In the genomic region with DNA sequence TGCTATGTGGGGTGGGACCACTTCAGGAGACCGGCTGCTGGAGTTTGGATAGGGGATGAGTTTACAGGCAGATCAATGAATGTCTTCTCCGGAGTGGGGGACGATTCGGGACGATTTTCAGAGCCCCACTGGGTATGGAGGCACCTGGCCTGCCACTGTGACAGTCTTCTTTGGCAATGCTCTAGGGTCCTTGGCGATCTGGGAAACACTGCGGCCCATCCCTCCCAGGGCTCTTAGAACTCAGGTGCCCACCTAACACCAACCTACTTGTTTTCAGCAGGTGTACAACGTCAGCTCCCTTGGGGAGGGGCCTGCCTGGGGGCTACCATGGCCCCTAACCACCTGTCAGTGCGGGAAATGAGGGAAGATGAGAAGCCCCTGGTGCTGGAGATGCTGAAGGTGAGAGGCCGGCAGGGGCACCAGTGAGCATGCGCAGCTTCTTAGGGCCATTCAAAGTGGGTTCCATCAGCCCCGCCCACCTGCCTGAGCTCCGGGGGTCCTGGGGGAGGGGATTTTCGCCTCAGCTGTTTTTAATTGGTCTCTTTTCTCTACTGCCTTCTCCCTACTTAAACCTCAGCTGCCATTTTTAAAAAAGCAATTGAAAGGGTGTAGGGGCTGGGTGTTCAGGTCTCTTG, we compare ENCODE assay signal across 8 mouse cellular contexts. TPM values are rescaled to one million over a fixed set of nuclear protein-coding genes. Genes with fewer than 3 reads are reported as not detected.
DNase-seq lines count a peak whose midpoint lies in the region; ATAC-seq lines count a peak whose summit lies in the region.

No protein-coding gene starts in this region.

- H3K27me3 ChIP-seq in forebrain, embryonic 16.5 days (replicated peaks; ENCODE audit: control insufficient read depth, insufficient read depth, low read length), result no peaks in the 10 kb centered on the region
- H3K27me3 ChIP-seq in limb, embryonic 13.5 days, result no peaks in the 10 kb centered on the region
- H3K27me3 ChIP-seq in neural tube, embryonic 15.5 days (replicated peaks), result no peaks in the 10 kb centered on the region

- H3K36me3 ChIP-seq in forebrain, embryonic 16.5 days (ENCODE audit: control insufficient read depth, insufficient read depth), result peaks cover 19% of the 10 kb centered on the region
- H3K36me3 ChIP-seq in limb, embryonic 13.5 days, result peaks cover 36% of the 10 kb centered on the region
- peaks cover 31% of the 10 kb centered on the region for H3K36me3 ChIP-seq in neural tube, embryonic 15.5 days

- peaks cover 49% of the 10 kb centered on the region for H3K4me1 ChIP-seq in forebrain, embryonic 16.5 days (replicated peaks; ENCODE audit: control insufficient read depth, insufficient read depth, low read length)
- peaks cover 73% of the 10 kb centered on the region for H3K4me1 ChIP-seq in limb, embryonic 13.5 days
- peaks cover 55% of the 10 kb centered on the region for H3K4me1 ChIP-seq in neural tube, embryonic 15.5 days

- H3K4me3 ChIP-seq in forebrain, embryonic 16.5 days (replicated peaks; ENCODE audit: low read length), result peak overlapping the region; percentile 56
- H3K4me3 ChIP-seq in limb, embryonic 13.5 days, result peak overlapping the region; percentile 42
- peak overlapping the region; percentile 47 for H3K4me3 ChIP-seq in neural tube, embryonic 15.5 days (replicated peaks)

- WGBS in forebrain, embryonic 16.5 days, result 0% methylated on average over 14 of the region's 14 CpGs
- WGBS in limb, embryonic 13.5 days, result 2% methylated on average over 14 of the region's 14 CpGs
- under 1% methylated on average over 14 of the region's 14 CpGs for WGBS in neural tube, embryonic 15.5 days

- H3K9me3 ChIP-seq in forebrain, embryonic 16.5 days (ENCODE audit: control insufficient read depth, low read length), result no peaks in the 10 kb centered on the region
- H3K9me3 ChIP-seq in limb, embryonic 13.5 days, result no peaks in the 10 kb centered on the region
- no peaks in the 10 kb centered on the region for H3K9me3 ChIP-seq in neural tube, embryonic 15.5 days (replicated peaks)

- H3K9ac ChIP-seq in forebrain, embryonic 16.5 days (replicated peaks; ENCODE audit: low read depth, low read length), result peak overlapping the region; percentile 77
- H3K9ac ChIP-seq in limb, embryonic 13.5 days, result peak overlapping the region; percentile 62
- peak overlapping the region; percentile 64 for H3K9ac ChIP-seq in neural tube, embryonic 15.5 days (replicated peaks)

- H3K4me2 ChIP-seq in forebrain, embryonic 16.5 days (ENCODE audit: low read length), result peak overlapping the region; percentile 100
- peak overlapping the region; percentile 87 for H3K4me2 ChIP-seq in limb, embryonic 13.5 days (replicated peaks)
- peak overlapping the region; percentile 95 for H3K4me2 ChIP-seq in neural tube, embryonic 15.5 days

- DNase-seq in adrenal gland, postnatal 25 days, result peak; percentile 44
- no peak for DNase-seq in adrenal gland, adult 2 months
- peak; percentile 81 for DNase-seq in cerebellum, adult 11 months
- DNase-seq in kidney, adult 9 months, result peak; percentile 42
- no peak for DNase-seq in spleen, adult 18-20 months

- ATAC-seq in forebrain, embryonic 16.5 days, result peak; percentile 51
- peak; percentile 10; the same call in 1 of the 2 replicates for ATAC-seq in limb, embryonic 13.5 days (ENCODE audit: low FRiP score, low read depth)
- peak; percentile 77 for ATAC-seq in neural tube, embryonic 15.5 days (ENCODE audit: low FRiP score)

- peak overlapping the region; percentile 98 for H3K27ac ChIP-seq in forebrain, embryonic 16.5 days (ENCODE audit: low read length)
- peak overlapping the region; percentile 94 for H3K27ac ChIP-seq in limb, embryonic 13.5 days
- H3K27ac ChIP-seq in neural tube, embryonic 15.5 days (replicated peaks), result peak overlapping the region; percentile 99

RNA-seq across cellular contexts. Expression of a gene that starts 1.2 kb away (rescaled TPM):
- 7.7 and 9.1 TPM in 2 replicates for total RNA-seq in adrenal gland, postnatal 25 days (2021)
- 1 to 10 TPM; 8.4 to 9.2 TPM for total RNA-seq in adrenal gland, adult 2 months (2021)
- 11.4 and 20.0 TPM in 2 replicates for polyA plus RNA-seq in adrenal gland, adult 2 months (2012; rRNA removed)
- polyA plus RNA-seq in forebrain, embryonic 16.5 days (2015; fragmentation: Nextera tagmentation; extraction: Ambion mirVana), result 32.0 and 38.3 TPM in 2 replicates
- polyA plus RNA-seq in limb, embryonic 13.5 days (2015; fragmentation: Nextera tagmentation; extraction: Ambion mirVana), result 3.1 and 3.3 TPM in 2 replicates
- 30.8 and 36.3 TPM in 2 replicates for polyA plus RNA-seq in neural tube, embryonic 15.5 days (2015; fragmentation: Nextera tagmentation; extraction: Ambion mirVana)

RNA-seq across cellular contexts. Expression of a gene that starts 2.5 kb away (rescaled TPM):
- total RNA-seq in adrenal gland, postnatal 25 days (2021), result 2.0 and 3.2 TPM in 2 replicates
- total RNA-seq in adrenal gland, adult 2 months (2021), result 1 to 10 TPM; 2.2 to 2.3 TPM
- polyA plus RNA-seq in adrenal gland, adult 2 months (2012; rRNA removed), result 2.9 and 3.1 TPM in 2 replicates
- polyA plus RNA-seq in forebrain, embryonic 16.5 days (2015; fragmentation: Nextera tagmentation; extraction: Ambion mirVana), result 0.34 and 0.39 TPM in 2 replicates
- polyA plus RNA-seq in limb, embryonic 13.5 days (2015; fragmentation: Nextera tagmentation; extraction: Ambion mirVana), result 6.4 and 8.1 TPM in 2 replicates
- 1.00 and 1.8 TPM in 2 replicates for polyA plus RNA-seq in neural tube, embryonic 15.5 days (2015; fragmentation: Nextera tagmentation; extraction: Ambion mirVana)

RNA-seq across cellular contexts. Expression of a gene that starts 8.0 kb away (rescaled TPM):
- total RNA-seq in adrenal gland, postnatal 25 days (2021), result 16.4 and 19.0 TPM in 2 replicates
- 10 to 100 TPM; 15.1 to 19.2 TPM for total RNA-seq in adrenal gland, adult 2 months (2021)
- polyA plus RNA-seq in adrenal gland, adult 2 months (2012; rRNA removed), result 35.6 and 41.3 TPM in 2 replicates
- polyA plus RNA-seq in forebrain, embryonic 16.5 days (2015; fragmentation: Nextera tagmentation; extraction: Ambion mirVana), result 3.4 and 3.9 TPM in 2 replicates
- 4.2 and 4.3 TPM in 2 replicates for polyA plus RNA-seq in limb, embryonic 13.5 days (2015; fragmentation: Nextera tagmentation; extraction: Ambion mirVana)
- polyA plus RNA-seq in neural tube, embryonic 15.5 days (2015; fragmentation: Nextera tagmentation; extraction: Ambion mirVana), result 3.1 and 4.0 TPM in 2 replicates

RNA-seq across cellular contexts. Expression of a gene that starts 16.7 kb away (rescaled TPM):
- not detected in 2 replicates for total RNA-seq in adrenal gland, postnatal 25 days (2021)
- under 1 TPM; 0.23 to 0.45 TPM for total RNA-seq in adrenal gland, adult 2 months (2021)
- 0.27 TPM in 1 of 2 replicates, not detected in the other for polyA plus RNA-seq in adrenal gland, adult 2 months (2012; rRNA removed)
- polyA plus RNA-seq in forebrain, embryonic 16.5 days (2015; fragmentation: Nextera tagmentation; extraction: Ambion mirVana), result 0.25 and 0.60 TPM in 2 replicates
- polyA plus RNA-seq in limb, embryonic 13.5 days (2015; fragmentation: Nextera tagmentation; extraction: Ambion mirVana), result not detected in 2 replicates
- 0.23 and 0.37 TPM in 2 replicates for polyA plus RNA-seq in neural tube, embryonic 15.5 days (2015; fragmentation: Nextera tagmentation; extraction: Ambion mirVana)

RNA-seq across cellular contexts. Expression of a gene that starts 41.2 kb away (rescaled TPM):
- 0.55 TPM in 1 of 2 replicates, not detected in the other for total RNA-seq in adrenal gland, postnatal 25 days (2021)
- total RNA-seq in adrenal gland, adult 2 months (2021), result 1 to 10 TPM in 1 of 2 experiments, under 1 TPM in 1; 0.32 to 1.0 TPM
- 0.52 and 1.4 TPM in 2 replicates for polyA plus RNA-seq in adrenal gland, adult 2 months (2012; rRNA removed)
- polyA plus RNA-seq in forebrain, embryonic 16.5 days (2015; fragmentation: Nextera tagmentation; extraction: Ambion mirVana), result not detected in 2 replicates
- polyA plus RNA-seq in limb, embryonic 13.5 days (2015; fragmentation: Nextera tagmentation; extraction: Ambion mirVana), result 0.38 and 0.92 TPM in 2 replicates
- polyA plus RNA-seq in neural tube, embryonic 15.5 days (2015; fragmentation: Nextera tagmentation; extraction: Ambion mirVana), result 0.14 TPM in 1 of 2 replicates, not detected in the other

Comparison
In these comparisons a context has a peak if more than half of its experiments do, and no peak if none do; other contexts are left out.
1. DNase-seq: peak in adrenal gland, postnatal 25 days (single experiment), cerebellum, adult 11 months (single experiment) and kidney, adult 9 months (single experiment); none in adrenal gland, adult 2 months (single experiment) and spleen, adult 18-20 months (0 of 2).
2. ATAC-seq: peak in every context shown above with its lines; median percentile 77 in neural tube, embryonic 15.5 days; 51 in forebrain, embryonic 16.5 days; 10 in limb, embryonic 13.5 days.
3. Peak in every context shown above with its lines, with median percentiles within 50 percentile points of each other: H3K27ac ChIP-seq, H3K4me2 ChIP-seq, H3K4me3 ChIP-seq and H3K9ac ChIP-seq.